Mouse (Mus musculus): ENCODE results near the gene Ndufaf2.

Gene Ndufaf2

DNA sequence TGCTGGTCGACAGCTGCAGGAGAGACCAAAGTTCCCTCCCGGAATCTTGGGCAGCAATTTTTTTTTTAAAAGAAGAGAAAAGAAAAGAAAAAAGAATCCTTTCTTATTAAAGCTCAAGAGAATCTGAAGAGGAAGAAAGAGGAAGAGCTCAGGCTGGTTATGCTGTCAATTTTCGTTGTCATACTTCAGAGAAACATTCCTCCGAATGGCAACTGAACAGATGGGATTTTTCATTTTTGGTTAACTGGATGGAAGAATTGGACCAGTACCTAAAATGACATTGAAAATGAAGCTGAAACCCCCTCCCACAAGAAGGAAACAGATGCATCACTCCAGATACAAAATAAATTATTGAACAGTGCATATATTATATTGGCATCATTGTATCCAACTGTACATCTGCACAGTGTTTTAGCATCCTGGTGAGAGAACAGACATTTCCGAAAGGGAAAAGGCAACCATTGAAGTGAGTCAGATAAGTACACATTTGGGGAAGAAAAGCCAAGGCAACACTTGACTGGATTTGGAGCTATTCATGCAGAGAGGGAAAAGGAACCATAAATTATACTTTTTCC, 19.9 kb downstream of the Ndufaf2 start:
- DNase-seq (ENCODE audit: low spot score), result no peak

DNA sequence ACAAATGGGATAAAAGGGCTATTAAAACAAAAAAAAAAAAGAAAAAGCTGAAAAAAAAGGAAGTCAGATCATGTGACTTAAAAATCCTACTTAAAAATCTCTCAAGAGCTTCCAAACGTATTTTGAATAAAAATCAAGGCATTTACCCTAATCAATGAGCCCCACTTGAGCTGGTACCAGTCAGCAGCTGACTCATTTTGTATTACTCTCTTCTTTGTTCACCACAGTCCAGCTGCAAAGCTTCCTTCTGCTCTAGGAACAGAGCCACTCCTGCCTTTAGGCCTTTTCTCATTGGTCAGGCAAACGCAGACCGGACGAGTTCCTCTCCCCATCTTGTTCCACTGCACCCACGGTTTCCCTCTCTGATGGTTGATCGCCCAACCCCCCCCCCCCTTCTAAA, 22.8 kb downstream of the Ndufaf2 start:
- DNase-seq (ENCODE audit: low spot score), result no peak

- DNase-seq (ENCODE audit: low spot score), result no peak
These were observed 26.2 kb downstream of the Ndufaf2 start for GRCm38 (mm10) chr13:108132031-108132819.

DNA sequence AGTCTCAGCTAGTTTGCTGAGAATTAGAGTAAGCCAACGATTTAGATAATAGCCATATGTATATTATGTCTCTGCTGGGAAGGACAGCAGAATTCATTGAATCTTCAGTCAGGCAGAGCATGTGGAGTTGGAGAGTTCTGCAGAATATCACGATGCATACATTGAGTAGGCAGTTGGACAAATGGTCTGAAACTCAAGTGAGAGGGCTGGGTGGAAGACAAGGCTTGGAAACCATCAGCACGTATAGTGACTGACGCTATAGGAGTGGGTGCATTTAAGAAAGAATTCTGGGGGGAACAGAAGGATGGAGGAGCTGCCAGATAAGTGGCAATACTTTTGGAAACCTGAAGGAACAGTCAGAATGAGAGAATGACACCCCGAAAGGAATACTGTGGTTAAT, 27.7 kb downstream of the Ndufaf2 start:
- DNase-seq (ENCODE audit: low spot score), result no peak

- DNase-seq (ENCODE audit: low spot score), result no peak
These were observed 29.4 kb downstream of the Ndufaf2 start for GRCm38 (mm10) chr13:108129070-108129469.

DNA sequence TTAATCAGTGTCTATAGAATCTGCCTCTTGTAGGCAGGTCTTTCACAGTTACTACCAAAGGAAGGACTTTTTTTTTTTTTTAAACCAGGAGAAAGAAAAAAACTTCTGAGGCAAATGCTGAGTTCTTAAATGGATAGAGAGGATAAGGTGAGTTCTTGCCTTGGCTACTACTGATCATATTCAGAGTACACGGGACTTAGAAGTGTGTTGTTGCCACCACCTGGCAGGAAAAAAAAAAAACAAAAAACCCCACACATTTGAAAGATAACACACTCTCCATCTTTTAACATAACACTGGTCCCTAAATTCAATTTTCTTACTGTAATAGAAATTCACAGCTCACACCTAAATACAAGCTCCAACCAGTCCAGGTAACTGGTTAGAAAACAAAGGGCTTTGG, 30.5 kb downstream of the Ndufaf2 start:
- no peak for DNase-seq (ENCODE audit: low spot score)

DNA sequence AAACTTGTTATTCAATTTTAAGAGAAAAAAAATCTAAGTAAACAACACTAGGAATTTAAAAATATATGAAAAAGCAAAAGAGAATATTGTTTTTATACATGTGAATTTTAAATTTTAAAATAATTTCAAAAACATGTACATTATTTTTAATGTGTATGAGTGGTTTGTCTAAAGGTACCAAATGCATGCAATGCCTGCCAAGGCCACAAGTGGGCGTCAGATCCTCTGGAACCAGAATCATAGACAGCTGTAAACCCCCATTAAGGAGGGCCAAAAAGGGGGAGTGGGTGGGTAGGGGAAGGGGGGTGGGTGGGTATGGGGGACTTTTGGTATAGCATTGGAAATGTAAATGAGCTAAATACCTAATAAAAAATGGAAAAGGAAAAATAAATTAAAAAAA, 31.3 kb downstream of the Ndufaf2 start:
- no peak for DNase-seq (ENCODE audit: low spot score)

DNA sequence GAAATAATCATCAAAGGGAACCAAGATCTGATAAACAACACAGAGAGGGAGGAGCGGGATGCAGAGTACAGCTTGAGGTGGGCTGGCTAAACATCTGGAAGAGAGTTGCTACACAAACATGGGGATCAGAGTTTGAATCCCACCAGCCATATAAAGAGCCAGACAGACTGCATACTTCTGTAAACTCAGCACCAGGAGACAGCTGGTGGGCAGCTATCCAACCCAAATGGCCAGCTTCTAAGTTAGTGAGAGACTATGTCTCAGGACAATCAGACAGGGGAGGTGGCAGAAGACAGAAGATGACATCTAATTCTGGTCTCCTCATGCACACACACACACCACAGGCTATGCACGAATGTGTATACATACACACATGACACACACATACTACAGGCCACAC, 32.2 kb downstream of the Ndufaf2 start:
- no peak for DNase-seq (ENCODE audit: low spot score)

GRCm38 (mm10) chr13:108124096-108124495, 34.3 kb downstream of the Ndufaf2 start:
- DNase-seq (ENCODE audit: low spot score), result no peak

- no peak for DNase-seq (ENCODE audit: low spot score)
These were observed 35.2 kb downstream of the Ndufaf2 start for GRCm38 (mm10) chr13:108123109-108123723.

DNA sequence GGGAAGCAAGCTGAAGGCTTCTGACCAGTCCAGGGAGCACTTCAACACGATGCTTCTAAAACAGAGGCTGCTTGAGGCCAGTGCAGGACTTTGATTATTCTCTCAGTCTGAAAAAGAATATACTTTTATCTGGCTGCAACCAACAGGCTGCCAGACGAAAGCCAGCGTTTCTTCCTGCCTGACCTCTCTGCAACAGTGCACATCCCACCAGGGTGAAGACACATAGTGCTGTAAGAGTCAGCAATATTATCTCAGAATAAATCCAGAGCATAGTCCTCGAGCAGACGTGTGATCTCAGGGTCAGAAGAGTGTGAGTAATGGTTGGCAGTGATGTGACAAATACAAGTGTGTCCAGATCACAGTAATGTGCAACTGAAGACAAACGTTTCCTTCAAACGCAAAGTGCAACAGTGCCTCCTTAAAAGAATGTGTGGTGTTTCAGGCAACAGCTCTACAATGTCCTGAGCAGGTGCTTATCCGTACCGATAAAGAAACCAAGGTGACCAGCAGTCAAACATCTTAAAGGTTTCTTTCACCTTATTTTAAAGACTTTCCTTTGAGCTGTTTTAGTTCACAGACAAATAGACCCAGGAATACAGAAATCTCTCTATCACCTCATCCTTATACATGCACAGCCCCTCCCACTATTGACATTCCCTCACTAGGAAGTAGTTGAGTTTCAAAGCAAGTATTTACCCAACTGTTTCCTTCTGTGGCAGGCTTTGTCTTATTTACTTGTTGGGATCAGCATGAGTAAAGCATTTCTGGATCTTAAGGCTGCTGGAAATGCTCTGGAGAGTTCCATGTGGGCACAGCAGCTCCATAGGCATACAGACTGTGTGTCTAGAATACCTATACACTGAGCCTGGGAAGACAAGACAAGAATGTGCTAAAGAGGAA, 38.8 kb downstream of the Ndufaf2 start:
- DNase-seq (ENCODE audit: low spot score), result no peak

DNA sequence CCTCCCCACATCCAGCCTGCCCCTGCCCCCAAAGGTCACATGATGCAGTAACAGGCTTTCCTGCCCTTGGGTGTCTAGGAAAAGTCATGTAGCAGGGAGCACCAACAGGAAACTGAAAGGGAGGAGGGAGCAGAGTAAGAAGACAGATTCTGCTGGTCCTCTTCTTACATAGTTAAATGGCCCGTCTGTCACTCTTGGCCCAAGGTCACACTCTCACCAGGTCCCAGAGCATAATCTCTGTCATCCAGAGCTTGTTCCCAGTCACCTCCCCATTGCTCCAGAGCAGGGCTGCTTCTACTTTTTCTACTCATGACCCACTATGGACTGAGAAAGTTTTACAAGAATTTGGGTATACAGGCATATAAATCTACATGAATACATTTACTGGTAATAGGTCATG, 40.2 kb downstream of the Ndufaf2 start:
- no peak for DNase-seq (ENCODE audit: low spot score)

DNA sequence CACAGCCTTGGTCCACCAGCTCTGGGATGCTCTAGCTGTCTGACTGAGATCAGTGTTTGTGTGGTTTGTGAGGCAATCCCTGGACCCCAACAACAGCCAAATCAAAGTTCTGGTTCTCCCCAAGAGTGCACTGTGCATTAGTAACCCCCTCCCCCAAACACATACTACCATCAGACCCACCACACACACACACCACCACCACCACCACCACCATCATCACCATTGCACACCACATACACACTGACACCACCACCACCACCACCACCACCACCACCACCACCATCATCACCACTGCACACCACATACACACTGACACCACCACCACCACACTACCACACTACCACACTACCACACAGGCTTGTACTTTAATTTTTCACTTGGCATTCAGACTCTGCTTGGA, 40.8 kb downstream of the Ndufaf2 start:
- DNase-seq (ENCODE audit: low spot score), result no peak

GRCm38 (mm10) chr13:108114257-108114656, 44.2 kb downstream of the Ndufaf2 start:
- DNase-seq (ENCODE audit: low spot score), result no peak

DNA sequence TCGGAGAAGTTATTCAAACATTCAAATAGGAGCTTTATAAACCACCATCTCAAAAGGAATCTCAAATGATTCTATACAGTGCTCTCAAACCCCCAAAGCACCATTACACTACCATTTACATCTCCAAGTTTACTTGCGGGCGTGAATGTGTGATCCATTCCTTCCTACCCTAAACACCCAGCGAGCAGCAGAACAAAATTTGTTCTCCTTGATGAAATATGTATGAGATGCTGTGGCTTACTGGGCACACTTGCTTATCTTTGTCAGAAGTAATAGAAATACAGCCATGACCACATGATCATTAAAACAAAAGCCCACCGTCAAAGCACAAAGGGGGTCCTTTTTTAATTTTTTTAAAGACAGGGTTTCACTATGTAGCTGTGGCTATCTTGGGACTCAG, 44.9 kb downstream of the Ndufaf2 start:
- no peak for DNase-seq (ENCODE audit: low spot score)

GRCm38 (mm10) chr13:108110929-108111328, 47.5 kb downstream of the Ndufaf2 start:
- no peak for DNase-seq (ENCODE audit: low spot score)

DNA sequence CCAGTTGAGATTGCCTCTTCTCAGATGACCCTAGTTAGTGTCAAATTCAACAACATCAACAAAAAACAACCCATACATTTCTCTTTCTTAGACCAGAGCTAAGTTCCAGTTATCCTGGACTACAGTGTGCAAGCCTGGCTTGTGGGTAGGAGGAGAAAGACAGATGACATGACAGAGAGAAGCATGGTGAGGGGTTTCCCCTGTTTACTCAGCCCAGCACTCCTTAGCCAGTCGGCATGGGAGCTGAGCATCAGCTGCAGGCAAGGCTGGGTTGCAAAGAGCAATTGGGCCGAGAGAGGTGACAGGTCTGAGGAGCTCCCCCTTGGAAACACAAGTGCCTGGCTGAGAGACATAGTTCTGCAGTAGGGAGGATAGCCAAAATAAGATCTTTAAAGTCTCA, 57.7 kb downstream of the Ndufaf2 start:
- no peak for DNase-seq (ENCODE audit: low spot score)

GRCm38 (mm10) chr13:108096446-108096845, 62.0 kb downstream of the Ndufaf2 start:
- DNase-seq (ENCODE audit: low spot score), result no peak

DNA sequence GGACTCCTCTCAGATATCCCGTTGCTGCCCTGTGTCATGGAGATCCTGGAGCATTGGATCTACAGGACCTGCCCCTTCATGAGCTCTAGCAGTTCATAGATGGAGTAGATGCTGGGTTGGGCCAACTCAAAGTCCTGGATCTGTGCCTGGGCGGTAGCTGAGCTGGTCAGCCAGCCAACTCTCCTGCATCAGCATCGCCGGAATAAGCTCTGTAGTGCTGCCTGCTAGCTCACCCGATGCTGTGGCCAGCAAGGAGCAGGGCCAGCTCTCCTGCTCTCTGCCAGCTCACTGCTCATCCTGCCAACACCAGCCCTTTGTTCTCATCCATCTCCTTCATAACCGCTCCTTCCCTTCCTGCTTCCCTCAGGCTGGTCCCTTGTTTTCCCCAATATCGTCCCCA, 62.8 kb downstream of the Ndufaf2 start:
- DNase-seq (ENCODE audit: low spot score), result no peak

DNA sequence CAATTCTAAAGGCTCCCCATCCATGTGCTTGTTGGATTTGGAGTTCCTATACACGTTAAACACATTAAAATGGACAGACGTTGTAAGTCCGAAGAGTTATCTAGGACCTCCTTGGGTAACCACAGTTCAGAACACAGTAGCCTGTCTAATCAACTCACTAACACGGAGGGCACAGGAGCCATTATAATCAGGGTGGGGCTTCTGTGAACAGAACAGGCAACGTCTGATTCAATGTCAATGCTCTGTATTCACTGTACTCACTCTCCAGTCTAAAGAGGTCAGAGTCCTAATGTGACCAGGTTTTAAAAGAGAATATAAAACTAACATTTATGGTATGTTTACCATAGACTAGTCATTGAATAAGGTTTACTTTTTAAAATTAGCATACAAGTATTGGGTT, 63.7 kb downstream of the Ndufaf2 start:
- no peak for DNase-seq (ENCODE audit: low spot score)

- no peak for DNase-seq (ENCODE audit: low spot score)
These were observed 66.1 kb downstream of the Ndufaf2 start for GRCm38 (mm10) chr13:108092290-108092689.

GRCm38 (mm10) chr13:108086724-108087123, 71.7 kb downstream of the Ndufaf2 start:
- no peak for DNase-seq (ENCODE audit: low spot score)
